Mouse (Mus musculus) erythroid progenitor cell, adult 5-6 weeks (primary cell): ENCODE measurements around the gene Clybl. TPM values are rescaled to one million over a fixed set of nuclear protein-coding genes. Genes with fewer than 3 reads are reported as not detected.

ENCODE experiments used
- ATAC-seq: replicated peaks from 2 replicates; pipeline ENCODE4 v1.8.0; 2016; ENCODE audit warnings: moderate number of reproducible peaks, mild to moderate bottlenecking, moderate TSS enrichment, inconsistent platforms; ENCODE audit not compliant: poor library complexity, low FRiP score, severe bottlenecking
- total RNA-seq, 2 experiments: library from RNA; stranded (forward) in 1 of 2; stranded (reverse) in 1 of 2; fragments of 150-400 nt in 1 of 2; fragments of 186-747, 209-891 nt in 1 of 2; gene quantifications; 2 replicates each; pipeline versions ENCODE4 v1.2.3 to v1.2.4; 2015 to 2017; ENCODE audit warnings: low replicate concordance in 2 of 2

The Clybl gene
- total RNA-seq, 2 experiments from 2014 or later: 15.2 to 23.5 TPM

- ATAC-seq: no peak
These were observed 163.0 kb downstream of the Clybl start for GRCm38 (mm10) chr14:122344272-122345224.

DNA sequence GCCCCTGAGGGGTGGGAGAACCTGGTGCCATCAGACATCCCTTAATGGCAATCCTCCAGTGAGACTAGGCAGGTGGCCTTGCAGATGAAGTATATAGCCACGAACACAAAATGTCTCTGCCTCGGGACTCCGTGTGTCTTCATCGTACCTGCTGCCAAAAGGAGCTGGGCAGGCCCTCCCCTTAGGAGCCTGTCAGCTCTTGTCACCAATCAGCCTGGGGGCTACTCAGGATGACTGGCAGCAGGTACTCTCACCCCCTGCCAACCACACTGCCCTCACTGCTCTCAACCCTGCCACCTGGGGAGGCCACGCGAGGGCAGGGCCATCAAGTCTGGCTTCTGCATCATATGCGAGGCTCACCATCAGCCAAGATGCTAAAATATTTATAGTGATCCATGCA, 166.6 kb downstream of the Clybl start:
- ATAC-seq: no peak

- no peak for ATAC-seq
These were observed 167.8 kb downstream of the Clybl start for GRCm38 (mm10) chr14:122349326-122349725.

DNA sequence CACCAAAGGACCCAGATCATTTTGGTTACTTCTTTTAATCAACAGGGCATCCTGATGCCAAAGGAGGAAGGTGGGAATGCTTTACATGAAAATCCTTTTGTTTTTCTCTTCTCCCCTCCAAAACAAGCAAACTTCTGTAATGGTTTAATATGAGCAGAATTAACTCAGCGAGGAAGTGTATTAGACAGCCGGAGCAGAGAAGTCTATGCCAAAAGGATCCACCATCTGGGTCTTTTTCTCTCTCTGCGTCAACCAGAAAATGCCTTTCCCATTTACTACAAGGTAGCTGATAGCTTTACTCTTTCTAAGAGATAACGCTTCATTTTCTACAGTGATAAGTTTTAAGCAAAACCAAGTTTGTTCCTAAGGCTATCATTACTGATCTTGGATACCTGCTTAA, 168.3 kb downstream of the Clybl start:
- no peak for ATAC-seq

- ATAC-seq: no peak
These were observed 169.3 kb downstream of the Clybl start for GRCm38 (mm10) chr14:122350766-122351165.

GRCm38 (mm10) chr14:122357316-122357715, 175.8 kb downstream of the Clybl start:
- no peak for ATAC-seq

- ATAC-seq: no peak
These were observed 177.1 kb downstream of the Clybl start for GRCm38 (mm10) chr14:122358592-122358991.

DNA sequence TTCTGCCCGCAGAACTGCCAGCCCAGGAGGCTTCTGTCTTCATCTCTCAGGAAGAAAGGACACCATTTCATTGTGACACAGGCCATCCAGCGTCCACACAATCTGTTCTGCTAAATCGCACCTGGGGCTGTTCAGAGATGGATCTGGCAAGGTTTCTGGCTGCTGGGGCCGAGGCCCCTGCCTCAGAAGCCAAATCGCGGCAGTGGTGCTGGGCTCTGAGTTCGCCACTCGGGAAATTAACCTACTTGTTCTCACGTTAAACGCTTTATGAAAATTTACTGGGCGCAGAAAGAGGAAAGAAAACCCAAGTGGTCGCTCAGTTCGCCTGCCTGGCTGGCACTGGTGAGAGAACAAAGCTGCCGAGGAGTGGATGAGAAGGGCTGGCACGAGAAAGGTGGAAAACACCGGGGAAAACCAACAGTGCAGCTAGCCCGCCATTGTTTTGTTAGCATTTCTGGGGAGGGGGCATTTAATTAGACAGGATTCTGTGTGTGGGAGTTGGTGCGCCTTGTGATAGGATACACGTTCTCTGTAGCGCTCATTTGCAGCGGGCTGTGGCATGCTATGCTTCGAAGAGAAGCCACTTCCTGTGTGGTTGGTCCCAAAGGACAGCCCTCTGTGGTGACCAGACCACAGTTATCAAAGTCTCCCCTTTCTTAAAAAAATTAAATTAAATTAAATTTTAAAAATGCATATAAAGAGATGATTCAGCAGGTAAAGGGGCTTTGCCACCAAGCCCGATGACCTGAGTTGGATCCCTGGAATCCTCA, 177.8 kb downstream of the Clybl start:
- ATAC-seq: no peak

GRCm38 (mm10) chr14:122361807-122362206, 180.3 kb downstream of the Clybl start:
- no peak for ATAC-seq

GRCm38 (mm10) chr14:122363156-122363555, 181.7 kb downstream of the Clybl start:
- no peak for ATAC-seq

GRCm38 (mm10) chr14:122364026-122364425, 182.5 kb downstream of the Clybl start:
- no peak for ATAC-seq

GRCm38 (mm10) chr14:122367252-122367868, 185.9 kb downstream of the Clybl start:
- ATAC-seq: no peak

- ATAC-seq: no peak
These were observed 186.4 kb downstream of the Clybl start for GRCm38 (mm10) chr14:122367882-122368418.

DNA sequence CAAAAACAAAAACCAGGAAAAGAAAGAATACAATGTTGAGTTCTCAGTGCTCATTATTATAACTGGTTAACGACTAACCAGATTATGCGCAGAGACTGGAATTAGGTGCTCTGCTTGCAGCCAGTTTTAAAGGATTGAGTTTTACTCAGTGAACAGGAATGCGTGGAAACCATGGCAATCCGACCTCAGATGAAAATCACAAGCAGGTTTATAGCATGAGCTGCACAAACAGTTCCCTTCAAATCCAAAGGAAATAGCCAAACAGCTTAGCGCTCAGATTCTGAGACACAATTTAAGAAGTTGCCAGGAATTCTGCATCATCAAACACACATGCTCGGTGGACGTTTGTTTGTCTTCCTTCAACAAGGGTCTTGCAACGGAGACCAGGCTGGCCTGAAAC, 187.0 kb downstream of the Clybl start:
- ATAC-seq: no peak

- no peak for ATAC-seq
These were observed 190.5 kb downstream of the Clybl start for GRCm38 (mm10) chr14:122371979-122372378.

GRCm38 (mm10) chr14:122373458-122373857, 192.0 kb downstream of the Clybl start:
- ATAC-seq: no peak

- no peak for ATAC-seq
These were observed 192.9 kb downstream of the Clybl start for GRCm38 (mm10) chr14:122374285-122374997.

- no peak for ATAC-seq
These were observed 193.7 kb downstream of the Clybl start for GRCm38 (mm10) chr14:122375070-122375811.
